Comparison of ENCODE assay signal across 12 mouse cellular contexts in the genomic region with DNA sequence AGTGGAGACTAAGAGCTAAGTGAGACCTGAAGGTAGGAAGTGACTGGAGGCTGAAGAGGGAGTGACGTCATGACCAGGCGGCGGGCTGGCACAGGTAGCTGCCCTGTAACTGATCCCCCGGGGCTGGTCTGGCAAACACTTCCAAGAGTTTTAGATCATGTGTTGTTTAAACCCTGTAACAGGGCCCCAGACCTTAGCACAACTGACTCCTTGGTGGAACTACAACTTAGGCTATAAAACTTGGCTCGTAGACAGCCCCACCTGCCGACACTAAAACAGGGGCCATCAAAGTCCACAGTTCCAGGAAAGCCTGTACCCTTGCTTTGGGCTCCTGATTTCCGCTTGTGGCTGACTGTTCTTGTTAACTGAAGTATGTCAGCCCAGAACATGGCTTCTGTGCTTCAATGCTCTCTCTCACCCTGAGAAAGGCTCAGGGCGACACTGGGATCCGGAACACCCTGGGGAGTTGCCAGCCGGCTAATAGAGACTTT.
A peak's percentile ranks its signal among the peaks of the same experiment; 100 is the strongest.
DNase-seq lines count a peak whose midpoint lies in the region; ATAC-seq and TF ChIP-seq lines count a peak whose summit lies in the region.
"Had no signal": no experiment of that assay in that cellular context is flagged by ENCODE, and none has a peak within 500 bp of the region (broad histone marks: within the 10 kb centered on the region; RNA-seq: fewer than 3 reads in every experiment).

No protein-coding gene starts in this region.

- peak; percentile 36; the same call in 1 of the 2 replicates for TF ChIP-seq CTCF in kidney, postnatal 0 days (IDR thresholded peaks at IDR 0.05; ENCODE audit: low read depth)

- DNase-seq in ES-E14 (ENCODE audit: low read depth, low spot score) = no peak
- peak; percentile 64 for DNase-seq in forelimb bud, embryonic 11.5 days (ENCODE audit: low read depth, low spot score)
- DNase-seq in kidney, postnatal 0 days (ENCODE audit: low spot score) = peak; percentile 64
- DNase-seq in liver, embryonic 11.5 days (ENCODE audit: low spot score) = no peak
- DNase-seq in layer of hippocampus, adult 9-11 months = no peak
- no peak for DNase-seq in thymus, postnatal 10 days (ENCODE audit: low spot score in 2 of 2)
- DNase-seq: adrenal gland, postnatal 25 days; cerebellum, adult 2 months; gastrocnemius, postnatal 10 days; thymus, postnatal 25 days had no signal

- no peak overlapping the region for H3K4me2 ChIP-seq in kidney, postnatal 0 days (ENCODE audit: low read length)
- H3K4me2 ChIP-seq in lung, embryonic 16.5 days (ENCODE audit: low read depth, low read length) = no peak overlapping the region
- no peak overlapping the region for H3K4me2 ChIP-seq in liver, embryonic 11.5 days

- no peaks in the 10 kb centered on the region for H3K9me3 ChIP-seq in ES-E14 (ENCODE audit: control insufficient read depth, insufficient read depth, low read depth, low read length)
- H3K9me3 ChIP-seq in kidney, postnatal 0 days (replicated peaks; ENCODE audit: low read length) = no peaks in the 10 kb centered on the region
- H3K9me3 ChIP-seq in lung, embryonic 16.5 days (ENCODE audit: control insufficient read depth, low read length) = no peaks in the 10 kb centered on the region
- peaks cover 3% of the 10 kb centered on the region; the same call in 1 of the 2 replicates for H3K9me3 ChIP-seq in liver, embryonic 11.5 days (ENCODE audit: control insufficient read depth, low read length)

- in situ Hi-C loops in ES-E14 (cut with MboI; ENCODE audit: low sequenced_read_pairs in 2 of 2, unreplicated experiment in 2 of 2) = no loop called here

- 19% methylated on average over 10 of the region's 10 CpGs for WGBS in kidney, postnatal 0 days
- WGBS in lung, embryonic 16.5 days = 48% methylated on average over 10 of the region's 10 CpGs
- 77% methylated on average over 10 of the region's 10 CpGs for WGBS in liver, embryonic 11.5 days

- H3K27me3 ChIP-seq in kidney, postnatal 0 days (ENCODE audit: insufficient read depth, low read length) = no peaks in the 10 kb centered on the region
- no peaks in the 10 kb centered on the region for H3K27me3 ChIP-seq in lung, embryonic 16.5 days (ENCODE audit: control insufficient read depth, insufficient read depth, low read depth, low read length)
- H3K27me3 ChIP-seq in liver, embryonic 11.5 days (replicated peaks; ENCODE audit: control insufficient read depth, insufficient read depth, low read length) = no peaks in the 10 kb centered on the region; the same call in 1 of the 2 replicates

- peak; percentile 71 for ATAC-seq in kidney, postnatal 0 days (replicated peaks; ENCODE audit: low FRiP score, low read depth)
- ATAC-seq in lung, embryonic 16.5 days (ENCODE audit: low read depth) = peak; percentile 80
- no peak for ATAC-seq in liver, embryonic 11.5 days (replicated peaks; ENCODE audit: low FRiP score)

- no peak overlapping the region for H3K27ac ChIP-seq in ES-E14 (ENCODE audit: insufficient read depth, low read depth, low read length, poor library complexity, severe bottlenecking)
- peak overlapping the region; percentile 43; the same call in 1 of the 2 replicates for H3K27ac ChIP-seq in kidney, postnatal 0 days
- peak overlapping the region; percentile 54; the same call in 1 of the 2 replicates for H3K27ac ChIP-seq in lung, embryonic 16.5 days (ENCODE audit: low read length)
- H3K27ac ChIP-seq in liver, embryonic 11.5 days (ENCODE audit: low read depth, low read length) = no peak overlapping the region

- no peak overlapping the region for H3K4me3 ChIP-seq in ES-E14 (ENCODE audit: insufficient read depth in 1 of 2, low read depth in 1 of 2, low read length in 2 of 2, poor library complexity in 1 of 2, severe bottlenecking in 1 of 2)
- H3K4me3 ChIP-seq in kidney, postnatal 0 days (replicated peaks; ENCODE audit: low read depth, low read length) = no peak overlapping the region
- no peak overlapping the region for H3K4me3 ChIP-seq in lung, embryonic 16.5 days (ENCODE audit: low read length)
- H3K4me3 ChIP-seq in liver, embryonic 11.5 days (ENCODE audit: low read depth, low read length) = no peak overlapping the region
- H3K4me3 ChIP-seq: erythroblast, embryonic 14.5 days had no signal

- H3K36me3 ChIP-seq in ES-E14 (ENCODE audit: control insufficient read depth, insufficient read depth, low read length, poor library complexity, severe bottlenecking) = no peaks in the 10 kb centered on the region
- no peaks in the 10 kb centered on the region for H3K36me3 ChIP-seq in kidney, postnatal 0 days (ENCODE audit: insufficient read depth, low read length)
- H3K36me3 ChIP-seq in lung, embryonic 16.5 days (ENCODE audit: control insufficient read depth, insufficient read depth, low read length) = no peaks in the 10 kb centered on the region
- H3K36me3 ChIP-seq in liver, embryonic 11.5 days (ENCODE audit: control insufficient read depth, insufficient read depth, low read length) = no peaks in the 10 kb centered on the region

- H3K4me1 ChIP-seq in ES-E14 (ENCODE audit: control insufficient read depth in 2 of 2, insufficient read depth in 2 of 2, low read length in 2 of 2, poor library complexity in 1 of 2) = peaks cover 11 to 18% of the 10 kb centered on the region in 2 experiments; a peak in 3 of 4 replicates
- H3K4me1 ChIP-seq in kidney, postnatal 0 days (replicated peaks; ENCODE audit: insufficient read depth, low read length) = 0 out of 2 replicates have a peak, but pooled peaks cover 3% of the 10 kb centered on the region
- peaks cover 9% of the 10 kb centered on the region for H3K4me1 ChIP-seq in lung, embryonic 16.5 days (replicated peaks; ENCODE audit: control insufficient read depth, insufficient read depth, low read length)
- no peaks in the 10 kb centered on the region for H3K4me1 ChIP-seq in liver, embryonic 11.5 days (replicated peaks; ENCODE audit: control insufficient read depth, insufficient read depth, low read length)

- peak overlapping the region; percentile 25; the same call in 1 of the 2 replicates for H3K9ac ChIP-seq in ES-E14 (ENCODE audit: insufficient read depth, low read depth, low read length, poor library complexity, severe bottlenecking)
- no peak overlapping the region for H3K9ac ChIP-seq in kidney, postnatal 0 days (ENCODE audit: low read depth, low read length)
- no peak overlapping the region for H3K9ac ChIP-seq in lung, embryonic 16.5 days (ENCODE audit: low read length)
- no peak overlapping the region for H3K9ac ChIP-seq in liver, embryonic 11.5 days (ENCODE audit: low read depth, low read length)

TF ChIP-seq in ES-E14, 5 proteins besides CTCF, POLR2A, EP300 and RAD21:
- TF ChIP-seq ZNF384 (IDR thresholded peaks at IDR 0.05; ENCODE audit: low read depth, low read length) (no peak), ZC3H11A (IDR thresholded peaks at IDR 0.05; ENCODE audit: borderline replicate concordance, low read depth, low read length) (no peak), CHD2 (IDR thresholded peaks at IDR 0.05; ENCODE audit: low read depth, low read length) (no peak), HCFC1 (IDR thresholded peaks at IDR 0.05; ENCODE audit: borderline replicate concordance, insufficient read depth, low read length) (no peak), MAFK (IDR thresholded peaks at IDR 0.05; ENCODE audit: insufficient read depth, low read depth, low read length) (no peak)

Comparison
In these comparisons a context has a peak if more than half of its experiments do, and no peak if none do; other contexts are left out.
1. DNase-seq: peak in forelimb bud, embryonic 11.5 days (single experiment) and kidney, postnatal 0 days (single experiment); none in ES-E14 (single experiment), liver, embryonic 11.5 days (single experiment), layer of hippocampus, adult 9-11 months (single experiment) and thymus, postnatal 10 days (0 of 2).
2. H3K27ac ChIP-seq: peak in kidney, postnatal 0 days (single experiment) and lung, embryonic 16.5 days (single experiment); none in ES-E14 (single experiment) and liver, embryonic 11.5 days (single experiment).